Mouse (Mus musculus) heart, postnatal 0 days (tissue): ENCODE results near the gene Slc35e2.

Experiments used
- CTCF ChIP-seq: IDR thresholded peaks from 2 replicates; pipeline ENCODE4 v1.5.1; 2016; ENCODE audit warnings: antibody characterized with exemption, control low read depth, low read depth
- EP300 ChIP-seq: IDR thresholded peaks from 2 replicates; pipeline ENCODE4 v1.6.1; 2016; ENCODE audit warnings: antibody characterized with exemption, low read depth

DNA sequence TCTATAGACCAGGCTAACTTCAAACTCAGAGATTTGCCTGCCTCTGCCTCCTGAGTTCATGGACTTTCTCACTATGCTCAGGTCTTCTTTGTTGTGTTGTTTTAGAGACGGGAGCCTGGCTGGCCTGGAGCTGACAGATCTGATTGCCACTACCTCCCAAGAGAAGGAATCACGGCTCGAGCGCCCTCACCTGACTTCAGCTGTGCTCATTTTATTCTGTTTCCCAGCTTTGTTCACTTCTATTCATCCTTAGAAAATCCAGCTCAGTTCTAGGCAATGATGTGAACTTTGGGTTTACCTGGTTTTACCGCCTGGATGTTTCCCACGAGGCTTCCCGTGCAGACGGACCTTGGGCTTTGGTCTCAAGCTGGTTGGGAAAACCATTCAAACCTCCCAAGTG is 25.7 kb upstream of the Slc35e2 start:
- TF ChIP-seq CTCF = no peak
- no peak for TF ChIP-seq EP300
